Mouse (Mus musculus): ENCODE measurements around the gene Polr2f.
A peak's percentile ranks its signal among the peaks of the same experiment; 100 is the strongest.

Gene Polr2f

DNA sequence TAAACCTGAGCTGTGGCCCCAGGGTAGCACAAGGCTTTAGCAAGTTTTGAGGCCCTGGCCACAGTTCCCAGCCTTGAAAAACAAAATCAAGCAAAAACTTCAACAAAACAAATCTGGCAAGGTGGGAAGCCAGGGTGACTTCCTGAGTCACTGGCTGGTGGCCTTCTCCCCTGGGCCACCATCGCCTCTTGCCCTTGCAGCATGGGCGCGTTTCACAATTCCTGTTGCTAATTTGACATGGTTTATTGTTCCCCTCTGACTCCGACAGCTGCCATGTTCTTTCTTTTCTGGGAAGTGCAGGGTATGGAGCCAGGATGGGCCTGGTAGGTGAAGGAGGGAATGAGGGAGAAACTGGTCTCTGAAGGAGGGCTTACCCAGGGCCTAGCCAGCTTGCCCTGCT is 18.7 kb upstream of the Polr2f start:
- DNase-seq (ENCODE audit: low spot score): no peak

DNA sequence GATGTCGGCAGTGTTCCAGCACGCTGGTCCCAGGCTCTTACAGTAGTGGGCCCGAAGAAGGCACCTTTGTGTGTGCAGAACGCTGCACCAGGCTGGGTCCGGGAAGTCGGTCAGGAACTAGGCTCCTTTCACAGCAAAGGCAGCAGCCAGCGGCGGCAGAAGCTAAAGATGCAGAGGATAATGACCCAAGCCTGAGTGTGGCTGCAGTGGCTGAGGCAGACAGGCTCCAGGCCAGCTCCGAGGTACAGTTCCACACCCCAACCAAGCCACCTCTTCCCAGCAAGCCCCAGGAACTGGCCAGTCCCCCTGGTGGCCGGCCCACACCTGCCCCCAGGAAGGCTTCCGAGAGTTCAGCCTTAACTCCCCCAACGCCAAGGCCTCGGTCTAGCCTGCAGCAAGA is 18.3 kb upstream of the Polr2f start:
- no peak for DNase-seq (ENCODE audit: low spot score)

DNA sequence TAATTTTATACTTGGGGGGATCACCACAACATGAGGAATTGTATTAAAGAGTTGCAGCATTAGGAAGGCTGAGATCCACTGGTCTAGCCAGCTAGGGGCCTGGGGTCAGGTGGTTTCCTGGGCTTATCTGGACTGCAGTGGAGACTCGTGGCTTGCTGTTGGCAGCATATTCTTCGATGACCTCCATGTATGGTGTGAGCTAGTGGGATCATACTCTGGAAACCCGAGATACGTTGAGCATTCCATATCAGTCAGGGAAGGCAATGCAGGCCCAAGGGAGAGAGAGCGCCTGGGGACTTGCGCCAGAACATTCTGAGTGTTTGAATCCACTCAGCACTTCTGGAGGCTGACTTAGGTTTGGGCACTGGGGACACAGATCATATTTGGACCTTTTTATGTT is 17.1 kb upstream of the Polr2f start:
- no peak for DNase-seq (ENCODE audit: low spot score)

DNA sequence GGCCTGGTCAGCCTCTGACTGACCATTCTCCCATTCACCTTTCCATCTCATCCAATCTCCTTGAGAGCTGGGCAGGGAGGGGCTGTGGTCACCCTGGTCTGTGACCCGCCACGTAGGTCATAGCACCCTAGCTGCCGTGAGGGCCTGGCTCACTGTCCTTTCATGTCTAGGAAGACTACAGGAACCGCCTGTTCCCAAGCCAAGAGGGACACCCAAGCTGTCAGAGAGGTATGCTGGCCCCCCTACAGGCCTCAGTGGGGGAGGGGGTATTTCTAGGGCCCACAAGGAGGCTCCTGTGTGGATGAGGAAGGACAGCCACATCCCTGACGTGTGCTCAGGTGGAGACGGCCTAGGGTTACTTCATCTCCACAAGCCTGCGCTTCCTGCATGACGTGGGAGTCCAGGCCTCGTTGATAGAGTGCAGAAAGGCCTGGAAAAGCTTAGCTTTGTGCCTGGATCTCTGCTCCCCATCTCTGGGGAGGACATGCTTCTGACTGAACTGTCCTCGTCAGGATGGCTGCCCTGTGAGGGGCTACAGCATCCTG is 16.4 kb upstream of the Polr2f start:
- no peak for DNase-seq (ENCODE audit: low spot score)

DNA sequence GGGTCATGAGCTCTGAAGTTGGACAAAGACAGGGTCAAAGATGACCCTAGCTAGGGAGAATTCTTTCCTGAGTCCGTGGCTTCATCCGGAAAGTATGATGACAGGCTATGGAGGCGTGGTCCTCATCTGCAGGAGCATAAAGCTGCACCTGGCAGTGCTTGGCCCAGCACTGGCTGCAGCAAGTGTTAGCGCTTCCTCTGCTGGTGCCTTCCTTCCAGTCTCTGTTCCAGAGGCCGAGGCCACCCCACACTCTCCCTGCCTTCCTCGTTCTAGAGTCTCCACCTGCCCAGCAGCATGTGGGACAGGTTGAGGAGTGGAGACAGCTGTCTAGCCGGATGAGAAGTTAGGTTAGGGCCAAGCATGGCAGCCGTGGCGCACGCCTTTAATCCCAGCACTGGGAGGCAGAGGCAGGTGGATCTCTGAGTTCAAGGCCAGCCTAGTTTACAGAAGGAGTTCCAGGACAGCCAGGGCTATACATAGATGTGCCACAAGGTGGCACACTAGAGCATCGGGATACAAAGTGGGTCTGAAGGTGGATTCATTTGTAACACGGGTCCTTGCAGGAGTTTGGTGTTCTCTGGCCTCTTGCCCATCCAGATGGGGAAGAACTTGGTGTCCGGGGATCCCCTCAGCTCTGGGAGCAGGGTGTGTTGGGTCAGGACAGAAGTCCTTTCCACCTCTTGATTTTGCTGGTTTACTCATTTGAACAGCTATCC is 14.4 kb upstream of the Polr2f start:
- peak; percentile 70 for DNase-seq (ENCODE audit: low spot score)

DNA sequence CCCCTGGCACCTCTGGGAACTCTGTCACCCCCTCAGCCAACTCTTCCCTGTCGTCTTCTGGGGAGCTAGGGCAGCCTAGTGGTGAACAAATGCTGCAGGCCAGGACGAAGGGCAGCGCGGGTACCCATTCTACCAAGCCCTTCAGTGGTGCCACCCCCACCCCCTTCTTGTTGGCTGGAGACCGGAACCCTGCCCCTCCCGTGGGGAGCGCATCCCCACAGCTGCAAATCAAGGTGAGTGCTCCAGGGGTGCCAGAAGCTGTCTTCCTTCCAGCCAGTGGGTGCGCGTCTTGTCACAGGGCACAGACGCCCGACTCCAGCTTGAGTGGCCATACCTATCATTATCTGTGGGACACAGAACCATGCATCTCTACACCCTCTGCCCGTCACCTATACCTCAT is 13.7 kb upstream of the Polr2f start:
- no peak for DNase-seq (ENCODE audit: low spot score)

DNA sequence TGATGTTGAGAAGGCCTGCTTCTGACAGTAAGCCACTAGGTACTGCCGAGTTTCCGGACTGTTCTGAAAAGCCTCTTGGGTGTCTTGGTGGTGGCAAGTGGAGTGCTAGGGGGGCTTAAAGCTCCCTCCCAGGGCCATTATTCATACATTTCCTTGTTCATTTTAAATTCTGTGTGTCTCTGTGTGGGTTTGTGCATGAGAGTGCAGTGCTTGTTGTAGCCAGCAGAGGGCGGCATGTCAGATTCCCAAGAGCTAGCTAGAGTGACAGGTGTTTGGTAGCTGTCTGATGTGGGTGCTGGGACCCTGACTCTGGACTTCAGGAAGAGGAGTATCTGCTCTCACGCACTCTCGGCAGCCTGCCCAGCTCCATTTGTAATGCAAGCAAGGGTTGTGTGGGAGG is 12.6 kb upstream of the Polr2f start:
- no peak for DNase-seq (ENCODE audit: low spot score)

DNA sequence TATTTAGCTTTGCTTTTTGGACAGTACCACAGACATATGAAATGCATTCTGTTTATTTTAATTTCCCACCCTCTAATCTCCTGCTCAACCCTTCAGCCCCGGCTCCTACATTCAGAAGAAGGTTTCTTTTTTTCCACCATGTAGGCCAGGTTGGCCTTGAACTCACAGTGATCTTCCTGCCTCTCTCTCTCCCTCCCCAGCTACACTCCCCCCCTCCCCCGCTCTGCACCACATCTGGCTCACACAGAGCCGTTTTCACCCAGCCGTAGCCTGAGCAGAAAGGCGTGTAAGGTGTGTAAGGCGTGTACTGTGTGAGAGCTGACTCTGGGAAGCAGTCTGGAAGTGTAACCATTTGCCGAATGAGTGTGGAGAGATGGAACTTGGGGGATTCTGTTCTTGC is 11.5 kb upstream of the Polr2f start:
- DNase-seq (ENCODE audit: low spot score): no peak

DNA sequence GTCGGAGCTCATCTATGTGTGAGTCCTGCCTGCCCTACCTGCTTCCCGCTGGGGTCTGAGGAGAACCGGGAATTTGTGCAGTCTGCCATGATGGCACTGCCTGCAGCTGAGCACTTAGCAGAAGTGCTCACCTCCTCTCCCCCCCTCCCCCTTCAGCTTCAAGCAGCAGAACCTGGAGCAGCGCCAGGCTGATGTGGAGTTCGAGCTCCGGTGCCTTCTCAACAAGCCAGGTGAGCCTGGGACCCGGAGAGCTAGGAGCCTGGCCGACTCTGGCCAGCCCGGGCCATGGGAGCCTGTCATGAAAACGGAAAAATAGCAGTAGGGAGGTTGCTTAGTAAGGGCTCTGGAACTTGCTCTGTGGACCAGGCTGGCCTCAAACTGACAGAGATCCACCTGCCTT is 10.0 kb upstream of the Polr2f start:
- no peak for DNase-seq (ENCODE audit: low spot score)

DNA sequence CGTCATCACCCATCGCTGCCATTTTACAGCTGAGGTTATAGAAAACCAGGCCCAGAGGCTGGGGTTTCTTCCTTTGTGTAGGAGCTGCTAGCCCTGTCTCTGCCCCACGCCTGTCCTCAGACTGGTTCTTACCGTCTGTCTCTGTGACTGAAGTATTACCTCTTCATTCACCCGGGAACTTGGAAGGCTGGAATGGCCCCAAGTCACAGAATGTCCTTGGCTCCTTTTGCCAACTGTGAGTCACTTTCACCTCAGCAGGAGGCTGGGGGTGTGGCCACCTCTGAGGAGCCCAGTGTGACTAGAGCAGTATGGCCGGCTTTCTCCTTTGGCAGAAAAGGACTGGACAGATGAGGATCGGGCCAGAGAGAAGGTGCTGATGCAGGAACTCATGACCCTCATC is 9.4 kb upstream of the Polr2f start:
- DNase-seq (ENCODE audit: low spot score): no peak

DNA sequence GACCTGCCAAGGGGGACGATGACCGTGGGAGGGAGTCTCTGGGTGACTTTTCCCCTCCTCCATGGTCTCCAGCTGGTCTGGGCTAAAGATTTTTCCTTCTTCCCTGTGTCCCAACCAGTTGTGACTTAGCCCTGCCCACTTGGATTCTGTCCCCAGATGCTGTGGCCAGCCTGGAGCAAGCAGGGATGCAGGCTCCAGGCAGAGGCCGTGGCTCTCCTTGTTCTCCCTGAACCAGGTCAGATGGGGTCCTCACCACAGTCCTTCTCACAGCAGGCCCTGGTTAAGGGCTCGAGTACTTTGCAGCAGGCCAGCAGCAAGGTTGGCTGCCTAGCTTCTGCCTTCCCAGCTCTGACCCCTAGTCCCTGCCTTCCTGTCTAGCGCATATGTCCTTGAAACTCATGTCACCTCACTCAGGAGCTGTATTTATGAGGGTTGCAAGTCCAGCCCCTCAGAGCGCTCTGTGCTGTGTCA is 7.6 kb upstream of the Polr2f start:
- no peak for DNase-seq (ENCODE audit: low spot score)

DNA sequence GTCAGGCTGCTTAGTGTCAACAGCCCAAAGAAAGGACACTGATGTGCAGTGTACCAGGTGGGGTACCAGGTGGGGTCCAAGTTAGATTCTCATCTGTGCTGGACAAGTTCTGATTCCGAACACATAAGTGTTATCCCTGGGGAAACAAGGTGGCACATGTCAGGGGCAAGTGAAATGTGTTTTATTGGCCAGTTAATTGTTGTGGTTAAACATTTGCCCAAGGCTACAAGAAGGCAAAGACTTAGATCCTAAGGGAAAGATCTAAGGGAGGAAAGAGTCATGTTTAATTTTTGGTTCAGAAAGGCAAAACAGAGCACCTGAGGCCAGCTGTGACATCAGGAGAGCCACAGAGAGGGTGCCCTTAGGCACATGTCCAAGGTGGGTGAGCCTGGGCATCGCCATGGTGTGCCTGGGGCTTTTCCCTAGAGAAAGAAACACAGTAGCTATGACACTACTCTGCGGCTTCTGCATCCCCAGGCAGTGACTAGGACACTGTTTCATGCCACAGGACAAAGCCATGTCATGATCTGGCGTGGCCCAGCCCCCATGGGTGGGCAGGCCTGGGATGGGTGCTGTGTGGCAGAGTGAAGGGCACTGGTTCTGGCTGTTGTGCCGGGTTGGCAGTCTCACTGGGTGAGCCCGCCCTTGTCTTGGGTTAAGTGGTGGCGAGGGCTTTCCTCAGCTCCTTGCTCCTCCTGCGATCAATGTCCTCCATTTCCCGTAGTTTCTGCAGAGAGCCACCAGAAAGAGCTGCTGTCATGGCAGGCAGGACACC is 6.1 kb upstream of the Polr2f start:
- DNase-seq (ENCODE audit: low spot score): no peak

DNA sequence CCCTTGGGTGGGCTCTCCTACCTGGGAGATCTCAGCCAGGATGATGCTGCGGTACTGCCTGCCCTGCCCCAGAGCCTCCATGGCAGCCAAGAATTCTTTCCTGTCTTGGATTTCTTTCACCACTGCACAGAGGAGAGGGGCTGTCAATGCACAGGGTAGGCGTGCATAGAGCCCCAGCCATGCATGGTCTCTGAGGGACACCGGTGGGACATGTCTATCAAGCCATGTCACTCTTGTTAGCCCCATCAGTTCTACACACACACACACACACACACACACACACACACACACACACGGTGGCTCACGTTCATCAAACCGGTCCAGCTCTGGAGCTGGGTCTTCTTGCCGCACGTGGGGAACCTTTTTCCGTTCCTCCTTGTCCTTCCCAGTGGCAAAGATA is 5.5 kb upstream of the Polr2f start:
- DNase-seq (ENCODE audit: low spot score): no peak

DNA sequence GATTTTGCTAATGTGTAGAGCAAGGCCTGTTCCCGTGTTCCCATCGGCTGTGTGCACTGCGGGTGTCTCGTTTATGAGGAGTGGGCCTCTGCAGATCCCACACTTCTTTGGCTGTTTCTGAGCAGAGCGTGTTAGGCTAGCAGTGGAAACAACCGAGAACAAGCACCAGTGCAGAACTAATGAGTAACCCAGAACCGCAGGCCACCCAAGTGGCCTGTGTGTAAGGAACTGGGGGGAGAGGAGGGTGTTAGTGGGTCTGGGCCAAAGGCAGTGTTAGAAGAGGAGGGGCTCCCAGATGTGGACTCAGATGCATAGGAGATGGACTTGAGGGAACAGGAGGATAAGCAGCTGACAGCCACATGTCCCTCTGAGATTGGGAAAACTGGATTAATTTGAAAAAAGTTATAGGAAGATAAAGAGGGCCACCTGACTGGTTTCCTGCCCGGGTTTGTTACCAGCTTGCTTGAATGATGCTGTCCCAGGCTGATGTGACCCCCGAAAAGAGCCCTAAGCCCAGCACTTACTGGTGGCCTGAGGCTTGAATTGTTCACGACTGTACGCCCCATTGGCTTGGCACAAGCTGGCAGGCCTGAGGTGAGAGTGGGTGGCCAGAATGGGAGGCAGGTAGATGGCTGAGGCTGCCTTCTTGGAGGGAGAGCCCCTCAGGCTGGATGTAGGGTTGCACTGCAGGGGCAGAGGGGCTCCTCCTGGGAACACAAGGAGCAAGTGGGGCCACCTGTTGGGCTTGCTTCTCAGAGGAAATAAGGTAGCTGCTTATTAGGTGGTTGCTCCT is 4.8 kb upstream of the Polr2f start:
- no peak for DNase-seq (ENCODE audit: low spot score)

DNA sequence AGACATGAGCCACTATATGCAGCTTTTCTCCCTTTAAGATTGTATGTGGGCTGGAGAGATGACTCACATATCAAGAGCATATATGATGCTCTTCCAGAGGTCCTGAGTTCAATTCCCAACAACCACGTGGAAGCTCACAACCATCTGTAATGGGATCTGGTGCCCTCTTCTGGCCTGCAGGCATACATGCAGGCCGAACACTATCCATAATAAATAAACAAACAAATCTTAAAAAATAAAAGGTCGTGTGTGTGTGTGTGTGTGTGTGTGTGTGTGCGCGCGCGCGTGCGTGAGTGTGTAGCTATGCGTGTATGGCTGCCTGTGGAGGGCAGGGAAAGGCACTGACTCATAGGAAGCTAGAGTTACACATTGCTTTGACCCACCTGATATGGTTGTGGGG is 1.2 kb upstream of the Polr2f start:
- DNase-seq (ENCODE audit: low spot score): no peak

DNA sequence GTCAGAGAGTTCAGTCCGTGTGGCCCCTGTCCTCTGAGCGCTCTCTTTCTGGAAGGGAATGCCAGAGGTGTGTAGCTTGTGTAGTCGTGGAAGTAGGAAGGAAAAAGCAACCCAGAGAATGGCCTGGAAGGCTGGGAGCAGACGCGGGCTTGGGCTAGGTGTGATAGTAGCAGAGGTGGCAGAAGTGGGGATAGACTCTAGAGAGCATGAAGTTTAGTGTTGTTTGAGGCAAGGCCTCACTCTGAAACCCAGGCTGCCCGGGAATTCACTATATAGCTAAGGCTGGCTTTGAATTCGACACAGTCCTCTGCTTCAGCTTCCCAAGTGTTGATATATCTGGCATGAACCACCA is 733 bp downstream of the Polr2f start:
- no peak for DNase-seq (ENCODE audit: low spot score)

DNA sequence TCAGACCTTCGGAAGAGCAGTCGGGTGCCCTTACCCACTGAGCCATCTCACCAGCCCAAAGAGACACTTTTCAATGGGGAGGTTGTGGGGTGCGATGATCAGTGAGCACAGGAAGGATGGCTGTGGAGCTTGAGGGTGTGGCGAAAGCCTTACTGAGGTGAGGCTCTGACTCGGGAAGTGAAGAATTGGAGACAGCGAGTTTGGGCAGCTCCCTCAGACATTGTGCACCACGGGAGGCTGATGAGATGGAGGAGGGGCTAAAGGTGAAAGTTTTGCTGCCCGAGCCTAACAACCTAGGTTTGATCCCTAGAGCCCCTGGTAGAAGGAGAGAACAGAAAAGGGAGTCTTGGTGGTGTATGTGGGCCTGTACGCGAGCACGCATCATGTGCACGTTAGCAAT is 2.5 kb downstream of the Polr2f start:
- no peak for DNase-seq (ENCODE audit: low spot score)

DNA sequence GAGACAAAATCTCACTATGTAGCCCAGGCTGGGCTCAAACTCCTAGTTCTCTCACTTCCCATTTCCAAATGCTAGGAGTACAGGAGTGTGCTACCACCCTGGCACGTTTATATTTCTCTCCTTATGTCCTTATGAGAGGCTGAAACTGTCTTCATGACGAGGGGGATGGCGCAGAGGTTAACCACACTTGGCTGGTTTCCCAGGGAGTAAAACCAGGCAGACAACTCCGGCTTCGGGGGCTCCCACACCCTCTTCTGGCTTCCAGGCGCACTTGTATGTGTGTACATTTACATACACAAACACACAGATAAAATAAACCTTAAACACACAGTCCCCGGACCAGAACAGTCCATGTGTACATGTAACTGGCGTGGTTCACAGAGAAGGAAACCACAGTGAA is 3.2 kb downstream of the Polr2f start:
- no peak for DNase-seq (ENCODE audit: low spot score)

DNA sequence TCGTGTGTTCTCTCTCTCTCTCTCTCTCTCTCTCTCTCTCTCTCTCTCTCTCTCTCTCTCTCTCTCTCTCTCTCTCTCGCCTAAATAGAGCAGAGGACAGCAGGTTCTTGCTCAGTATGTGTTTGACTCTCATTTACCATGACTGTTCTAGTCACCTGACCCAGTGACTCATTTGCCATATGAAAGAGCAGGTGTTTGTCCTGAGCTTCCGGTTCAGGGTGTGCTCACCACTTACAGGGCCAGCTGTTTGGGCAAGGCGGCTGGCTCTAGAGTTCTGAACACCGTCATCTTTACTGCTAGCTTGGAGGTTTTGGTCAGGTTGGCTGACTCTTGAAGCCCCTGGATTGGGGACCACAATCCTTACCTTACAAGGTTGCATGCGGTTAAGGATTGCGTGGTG is 4.7 kb downstream of the Polr2f start:
- no peak for DNase-seq (ENCODE audit: low spot score)

DNA sequence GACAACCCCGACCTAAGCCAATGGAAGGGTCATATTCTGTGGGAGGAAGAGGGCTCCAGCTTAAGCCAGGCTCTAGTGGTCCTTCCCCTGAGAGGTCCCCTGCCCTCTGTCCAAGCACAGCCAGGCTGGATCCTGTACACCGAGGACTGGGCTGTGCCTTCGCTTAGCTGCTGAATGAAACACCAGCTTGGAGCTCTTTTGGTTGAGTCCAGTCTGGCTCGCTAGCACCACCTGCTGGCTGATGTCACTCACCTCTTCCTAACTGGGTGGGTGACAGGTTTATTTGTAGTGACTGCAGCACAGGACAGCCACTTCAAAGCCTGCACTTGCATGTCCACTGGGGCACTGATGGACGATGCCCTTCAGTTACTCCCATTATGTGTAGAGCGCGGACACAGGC is 7.7 kb downstream of the Polr2f start:
- peak; percentile 92 for DNase-seq (ENCODE audit: low spot score)

DNA sequence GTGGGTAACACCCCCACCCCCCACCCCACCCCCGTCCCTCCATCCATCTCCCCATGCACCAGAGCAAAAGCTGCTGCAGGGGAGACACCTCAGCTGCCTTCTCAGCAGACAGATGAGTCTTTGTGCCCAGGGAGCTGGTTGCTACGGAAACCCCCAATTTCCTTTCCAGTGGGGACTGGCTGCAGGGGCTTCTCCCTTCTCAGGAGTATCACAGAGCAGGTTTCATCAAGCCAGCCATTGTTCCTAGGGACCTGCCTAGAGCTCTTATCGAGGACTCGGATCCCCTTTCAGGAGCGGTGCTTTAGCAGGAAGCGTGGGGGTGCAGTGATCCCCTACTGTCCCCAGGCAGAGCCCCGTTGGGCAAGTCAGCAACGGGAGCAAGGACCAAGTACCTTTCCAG is 11.1 kb downstream of the Polr2f start:
- no peak for DNase-seq (ENCODE audit: low spot score)

DNA sequence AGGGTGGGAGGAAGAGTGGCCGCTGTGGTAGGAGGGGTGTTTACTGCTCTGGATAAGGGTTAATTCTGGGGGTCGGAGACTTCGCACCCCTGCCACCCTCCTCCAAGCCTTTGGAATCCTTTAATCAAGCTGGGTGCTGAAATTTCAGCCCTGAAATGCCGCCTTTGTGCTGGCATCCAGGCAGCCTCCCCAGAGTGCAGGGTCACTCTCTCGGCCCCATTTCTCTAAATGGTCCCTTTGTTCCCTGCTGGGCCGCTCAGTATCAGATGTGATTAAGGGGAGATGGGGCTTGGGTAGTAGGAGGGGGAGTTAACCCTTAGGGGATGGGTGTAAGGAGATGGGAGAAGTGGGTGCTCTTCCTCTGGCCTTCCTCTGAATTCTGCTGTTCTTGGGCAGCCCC is 11.9 kb downstream of the Polr2f start:
- DNase-seq (ENCODE audit: low spot score): no peak

DNA sequence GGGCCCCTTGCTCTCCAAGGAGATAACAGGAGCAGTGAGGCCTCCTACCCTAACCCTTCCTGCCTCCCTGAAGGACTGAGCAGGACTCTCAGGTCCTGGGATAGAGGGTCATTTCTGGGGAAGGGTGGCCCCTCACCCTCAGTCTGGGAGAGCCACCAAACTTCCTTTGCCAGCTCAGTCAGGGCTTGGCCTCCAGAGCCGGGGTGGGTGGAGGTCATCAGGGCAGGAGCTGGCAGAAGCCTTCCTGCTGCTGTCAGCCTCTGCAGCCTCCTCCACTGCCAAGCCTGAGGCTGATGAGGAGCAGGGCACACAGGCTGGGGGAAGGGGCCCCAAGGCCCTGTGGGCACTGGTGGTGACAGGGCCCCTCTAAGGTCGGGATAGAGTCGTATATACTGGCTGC is 14.8 kb downstream of the Polr2f start:
- DNase-seq (ENCODE audit: low spot score): no peak
